Mouse (Mus musculus) layer of hippocampus, postnatal 10 days (tissue): ENCODE measurements around the gene Fance. TPM values are rescaled to one million over a fixed set of nuclear protein-coding genes. Genes with fewer than 3 reads are reported as not detected.
"Not testable (repeated sequence)": the region's sequence is repeated elsewhere in the genome, so short reads cannot be mapped to it uniquely, and the experiment has no call there.

Experiments
- DNase-seq, 2 experiments: peaks; one replicate each; pipeline ENCODE4 v3.0.0; 2021; ENCODE audit warnings: low spot score in 2 of 2
- total RNA-seq, 2 experiments: library from RNA; stranded (reverse); gene quantifications; 2 replicates each; pipeline ENCODE4 v1.2.3; 2021

Fance gene
- total RNA-seq, 2 experiments from 2014 or later = 26.0 to 36.2 TPM

DNA sequence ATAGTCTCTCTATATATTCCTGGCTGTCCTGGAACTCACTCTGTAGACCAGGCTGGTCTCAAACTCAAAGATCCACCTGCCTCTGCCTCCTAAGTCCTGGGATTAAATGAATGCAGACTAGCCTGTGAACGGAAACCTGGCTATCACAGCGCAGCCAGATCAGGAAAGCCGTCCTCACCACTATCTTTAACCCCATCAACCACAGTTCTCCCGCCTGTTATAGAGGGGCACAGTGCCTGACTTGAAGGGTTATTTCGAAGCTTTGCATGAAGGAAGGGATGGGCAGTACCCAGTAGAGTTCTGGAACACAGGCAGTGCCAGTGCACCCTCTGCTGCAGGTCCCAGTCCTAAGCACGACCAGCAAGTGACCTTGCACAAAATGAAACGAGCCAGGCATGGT lies 22.0 kb upstream of the Fance start:
- no peak for DNase-seq

DNA sequence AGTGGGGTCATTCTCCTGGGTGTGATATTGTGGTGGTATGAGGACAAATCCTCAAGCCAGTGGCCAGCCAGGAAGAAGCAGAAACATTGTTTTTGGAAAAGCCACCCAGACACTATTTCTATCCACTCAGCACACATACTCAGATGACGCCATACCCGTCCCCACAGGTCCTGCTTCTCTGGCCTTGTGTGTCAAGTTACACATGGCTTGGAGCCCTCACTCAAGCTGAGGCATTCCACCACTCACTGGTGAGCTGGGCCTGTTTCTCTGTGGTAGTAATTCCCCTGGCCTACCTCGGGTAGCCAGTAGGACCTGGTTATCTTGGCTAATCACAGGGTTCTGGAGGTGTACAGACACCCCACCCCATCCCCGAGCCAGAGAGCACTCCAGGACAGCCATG lies 19.6 kb upstream of the Fance start:
- no peak for DNase-seq

DNA sequence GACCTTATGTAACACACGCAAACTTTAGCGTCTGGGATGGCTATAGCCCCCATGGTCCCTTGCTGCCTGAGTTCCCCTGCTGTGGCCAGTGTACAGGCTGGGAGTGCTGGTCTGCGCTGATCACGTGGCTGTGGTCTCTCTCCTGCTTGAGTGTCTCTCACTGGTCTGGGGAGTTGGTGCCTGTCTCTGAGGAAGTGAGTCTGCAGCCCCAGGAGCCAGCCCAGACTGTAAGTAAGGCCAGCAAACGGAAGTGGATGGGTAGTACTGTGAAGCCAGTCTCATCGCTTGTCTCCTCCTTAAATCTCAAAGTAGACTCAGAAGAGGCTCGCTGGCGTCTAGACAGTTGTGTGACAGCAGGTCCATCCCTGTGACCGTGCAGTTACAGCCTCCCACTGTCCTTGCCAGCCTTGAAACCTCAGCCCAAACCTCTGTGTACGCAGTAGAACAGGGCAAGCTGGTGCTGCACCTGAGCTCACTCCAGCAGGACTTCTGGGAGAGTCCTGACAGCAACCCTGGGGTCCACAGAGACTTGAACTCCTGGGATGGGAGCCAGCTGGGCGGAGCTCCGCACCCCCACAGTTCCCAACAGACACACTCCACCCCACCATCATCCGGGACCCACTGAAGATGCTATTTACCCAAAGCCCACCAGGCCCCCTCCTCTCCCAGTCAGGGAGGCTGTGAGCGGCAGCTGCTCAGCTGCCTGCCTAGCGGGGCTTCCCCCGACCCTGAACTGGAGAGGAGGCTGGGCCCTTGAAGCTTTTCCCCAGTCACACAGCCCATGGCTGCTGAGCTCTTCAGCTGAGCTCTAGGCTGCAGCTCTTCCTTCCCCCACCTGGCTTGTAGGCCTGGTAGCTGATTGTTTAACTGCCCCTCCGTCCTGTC lies 18.6 kb upstream of the Fance start:
- no peak for DNase-seq

DNA sequence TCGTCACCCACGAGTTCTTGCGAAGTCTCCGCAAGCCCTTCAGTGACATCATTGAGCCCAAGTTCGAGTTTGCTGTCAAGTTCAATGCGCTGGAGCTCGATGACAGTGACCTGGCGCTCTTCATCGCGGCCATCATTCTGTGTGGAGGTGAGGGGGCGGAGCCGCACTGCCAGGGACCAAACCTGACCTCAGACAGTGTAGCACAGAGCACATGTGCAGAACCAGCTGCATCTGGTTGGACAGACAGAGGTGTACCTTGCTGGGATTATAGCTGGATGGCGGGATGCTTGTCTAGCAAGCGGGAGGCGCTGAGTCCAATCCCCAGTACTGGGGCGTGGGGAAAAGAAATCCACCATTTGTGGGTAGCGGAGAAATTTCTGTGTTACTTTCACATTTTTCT lies 14.4 kb upstream of the Fance start:
- DNase-seq = no peak

DNA sequence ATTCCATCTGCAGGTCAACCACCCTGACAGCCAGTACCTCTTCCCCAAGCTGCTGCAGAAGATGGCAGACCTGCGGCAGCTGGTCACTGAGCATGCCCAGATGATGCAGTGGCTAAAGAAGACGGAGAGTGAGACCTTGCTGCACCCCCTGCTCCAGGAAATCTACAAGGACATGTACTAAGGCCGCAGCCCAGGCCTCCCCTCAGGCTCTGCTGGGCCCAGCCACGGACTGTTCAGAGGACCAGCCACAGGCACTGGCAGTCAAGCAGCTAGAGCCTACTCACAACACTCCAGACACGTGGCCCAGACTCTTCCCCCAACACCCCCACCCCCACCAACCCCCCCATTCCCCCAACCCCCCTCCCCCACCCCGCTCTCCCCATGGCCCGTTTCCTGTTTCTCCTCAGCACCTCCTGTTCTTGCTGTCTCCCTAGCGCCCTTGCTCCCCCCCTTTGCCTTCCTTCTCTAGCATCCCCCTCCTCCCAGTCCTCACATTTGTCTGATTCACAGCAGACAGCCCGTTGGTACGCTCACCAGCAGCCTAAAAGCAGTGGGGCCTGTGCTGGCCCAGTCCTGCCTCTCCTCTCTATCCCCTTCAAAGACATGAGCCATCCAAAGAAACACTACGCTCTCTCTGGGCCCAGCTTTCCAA lies 13.5 kb upstream of the Fance start:
- DNase-seq = no peak

DNA sequence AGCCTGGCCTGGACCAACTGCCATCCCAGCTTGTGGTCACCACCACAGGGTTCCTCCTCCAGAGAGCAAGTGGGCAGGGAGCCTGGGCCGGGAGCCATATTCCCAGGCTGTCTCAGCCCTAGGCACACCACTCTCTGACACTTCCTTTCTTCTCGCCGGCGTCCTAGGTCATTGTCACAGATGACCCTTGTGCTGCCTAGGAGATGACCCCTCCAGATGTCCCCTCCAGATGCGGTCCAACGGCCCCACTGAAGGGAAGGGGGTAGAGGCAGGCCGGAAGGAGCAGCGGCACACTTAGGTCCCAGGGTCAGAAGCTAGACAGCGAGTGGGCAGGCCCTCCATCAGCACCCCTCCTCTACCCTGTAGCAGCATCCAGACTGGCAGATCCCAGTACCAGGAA lies 13.0 kb upstream of the Fance start:
- no peak for DNase-seq

DNA sequence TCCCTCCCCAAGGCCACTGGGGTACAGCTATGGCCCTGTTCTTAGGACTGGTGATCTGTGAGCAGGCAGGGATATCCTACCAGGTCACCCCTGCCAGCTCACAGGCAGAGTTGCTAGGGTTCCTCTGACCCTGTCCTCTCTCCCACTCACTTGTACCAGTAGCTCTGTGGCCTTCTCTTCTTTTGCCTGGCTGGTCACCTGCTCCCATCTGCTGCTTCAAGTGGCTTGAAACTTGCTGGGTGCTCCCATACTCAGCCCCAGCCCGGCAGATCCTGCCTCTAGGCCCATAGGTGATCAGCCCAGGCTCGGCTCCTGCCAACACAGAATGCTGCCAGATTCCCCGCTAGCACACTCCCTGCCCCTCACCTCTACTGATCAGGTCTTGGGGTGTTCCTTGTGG lies 12.5 kb upstream of the Fance start:
- DNase-seq = no peak

DNA sequence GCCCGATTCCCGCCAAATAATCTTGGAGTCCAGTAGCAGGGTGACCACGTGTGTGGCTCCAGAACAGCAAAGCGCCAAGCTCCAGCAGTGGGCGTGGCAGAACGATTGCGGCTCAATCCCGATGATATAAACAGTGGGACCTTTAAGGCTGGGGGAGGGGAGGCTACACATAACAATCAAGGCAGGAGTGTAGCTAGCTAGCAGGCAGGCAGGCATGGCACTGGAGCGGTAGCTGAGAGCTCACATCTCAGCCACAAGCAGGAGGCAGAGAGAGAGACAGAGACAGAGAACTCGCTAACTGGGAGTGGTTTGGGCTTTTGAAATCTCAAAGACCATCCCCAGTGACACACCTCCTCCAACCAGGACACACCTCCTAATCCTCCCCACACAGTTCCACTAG lies 8.1 kb upstream of the Fance start:
- no peak for DNase-seq

DNA sequence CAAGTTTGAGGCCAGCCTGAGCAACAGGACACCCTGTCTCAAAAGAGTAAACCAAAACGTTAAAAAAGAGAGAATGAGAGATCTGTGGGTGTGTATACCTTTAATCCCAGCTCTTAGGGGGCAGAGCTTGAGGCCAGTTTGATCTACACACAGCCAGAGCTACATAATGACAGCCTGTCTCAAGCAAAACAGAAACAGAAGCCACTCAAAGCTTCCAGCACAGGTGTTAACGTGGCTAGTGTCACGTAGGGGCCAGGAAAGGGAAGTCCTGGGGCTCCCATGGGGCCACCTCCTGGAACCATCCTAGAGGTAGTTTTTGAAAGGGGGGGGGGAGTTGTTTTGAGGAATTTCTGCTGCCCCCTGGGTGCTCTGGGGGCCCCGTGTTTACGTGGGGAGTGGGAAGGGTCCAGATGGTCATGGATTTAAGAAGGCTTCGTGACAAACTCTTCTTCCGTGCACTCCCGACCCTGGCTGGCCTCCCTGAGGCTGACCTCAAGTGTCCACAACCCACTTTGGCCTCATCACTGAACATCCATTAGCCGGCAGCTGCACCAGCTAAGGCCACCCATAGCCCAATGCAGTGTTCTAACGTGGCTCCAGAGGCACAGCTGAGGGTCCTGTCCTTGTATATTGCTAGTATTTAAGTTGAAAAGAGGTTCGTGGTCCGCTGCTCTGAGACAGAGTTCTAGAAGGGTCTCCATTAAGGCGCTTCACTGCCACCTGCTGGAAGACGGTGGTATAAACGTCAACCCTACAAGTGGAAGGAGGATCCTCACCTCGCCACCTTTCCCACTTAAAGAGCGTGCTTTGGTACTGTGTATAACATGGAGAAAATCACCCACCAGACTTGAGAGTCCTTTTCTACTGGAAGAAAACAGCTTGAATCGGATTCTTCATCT lies 4.8 kb upstream of the Fance start:
- DNase-seq = peak; percentile 94

DNA sequence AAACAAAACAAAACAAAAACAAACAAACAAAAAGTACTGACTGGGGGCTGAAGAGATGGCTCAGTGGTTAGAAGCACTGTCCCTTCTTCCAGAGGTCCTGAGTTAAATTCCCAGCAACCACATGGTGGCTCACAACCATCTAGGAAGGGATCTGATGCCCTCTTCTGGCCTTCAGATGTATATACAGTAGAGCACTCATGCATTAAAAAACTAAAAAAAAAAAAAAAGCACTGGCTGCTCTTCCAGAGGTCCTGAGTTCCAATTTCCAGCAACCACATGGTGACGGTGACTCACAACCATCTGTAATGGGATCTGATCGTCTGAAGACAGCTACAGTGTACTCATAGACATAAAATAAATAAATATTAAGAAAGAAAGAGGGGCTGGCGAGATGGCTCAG lies 2.5 kb upstream of the Fance start:
- DNase-seq = no peak

DNA sequence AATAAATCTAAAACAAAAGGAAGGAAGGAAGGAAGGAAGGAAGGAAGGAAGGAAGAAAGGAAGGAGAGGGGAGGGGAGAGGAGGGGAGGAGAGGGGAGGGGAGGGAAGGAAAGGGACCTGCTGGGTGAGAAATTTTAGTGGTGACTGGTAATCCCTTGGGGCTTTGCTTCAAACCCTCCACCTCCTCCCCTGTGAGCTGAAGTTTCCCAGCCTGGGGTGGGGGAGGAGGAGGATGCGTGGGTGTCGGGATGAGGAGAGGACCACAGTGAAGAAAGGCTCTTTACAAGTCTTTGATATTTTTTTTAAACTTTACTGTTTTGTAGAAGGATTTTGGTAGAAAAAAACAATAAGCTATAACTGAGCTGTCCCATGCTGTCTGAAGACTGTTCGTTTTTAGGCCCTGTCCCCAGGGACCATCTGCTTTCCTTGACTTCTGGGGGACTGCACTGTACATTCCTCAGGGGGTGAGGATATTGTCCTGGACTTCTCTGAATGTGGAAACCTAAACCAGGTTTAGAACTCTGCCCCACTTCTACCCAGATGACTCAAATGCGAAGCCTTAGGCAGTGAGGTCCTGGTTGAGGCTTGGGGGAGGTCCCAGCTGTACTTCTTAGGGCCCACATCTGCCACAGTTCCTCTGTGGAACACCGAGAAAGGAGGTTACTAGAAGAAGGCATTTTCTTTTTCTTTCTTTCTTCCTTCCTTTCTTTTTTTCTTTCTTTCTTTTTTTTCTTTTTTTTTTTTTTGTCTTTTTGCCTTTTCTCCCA lies 1.8 kb upstream of the Fance start:
- no peak for DNase-seq

DNA sequence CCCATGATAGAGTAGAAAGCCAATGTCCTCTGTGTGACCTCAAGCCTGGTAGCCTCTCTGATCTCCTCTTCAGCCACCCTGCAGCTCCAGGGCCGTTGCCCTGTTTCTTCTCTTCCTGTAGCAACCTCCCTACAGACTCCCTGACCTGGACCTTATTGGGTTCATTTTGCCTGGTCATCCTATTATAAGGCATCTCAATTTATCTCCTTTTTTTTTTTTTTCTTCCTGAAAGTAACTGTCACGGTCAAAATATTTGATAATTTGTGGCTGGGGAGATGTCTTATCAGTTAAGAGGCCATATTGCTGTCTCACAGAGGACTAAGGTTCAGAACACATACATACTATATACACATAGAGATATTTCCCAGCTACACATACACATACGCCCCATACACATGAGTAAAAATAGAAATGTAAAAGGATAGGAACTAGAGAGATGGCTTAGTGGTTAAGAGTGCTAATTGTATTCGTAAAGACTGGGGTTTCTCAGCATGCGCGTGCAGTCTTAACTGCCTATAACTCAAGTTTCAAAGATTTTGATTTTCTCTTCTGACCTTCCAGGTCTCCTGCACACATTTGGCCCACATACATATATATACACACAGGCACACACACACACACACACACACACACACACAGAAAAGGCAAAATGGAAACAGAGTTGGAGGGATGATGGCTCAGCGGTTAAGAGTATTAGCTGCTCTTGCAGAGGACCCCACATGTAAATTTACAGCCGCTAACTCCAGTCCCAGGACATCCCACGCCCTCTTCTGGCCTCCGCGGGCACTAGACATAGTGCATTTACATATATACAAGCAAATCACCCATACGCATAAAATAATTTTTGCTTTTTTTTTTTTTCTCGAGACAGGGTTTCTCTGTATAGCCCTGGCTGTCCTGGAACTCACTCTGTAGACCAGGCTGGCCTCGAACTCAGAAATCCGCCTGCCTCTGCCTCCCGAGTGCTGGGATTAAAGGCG lies 797 bp upstream of the Fance start:
- DNase-seq = no peak

DNA sequence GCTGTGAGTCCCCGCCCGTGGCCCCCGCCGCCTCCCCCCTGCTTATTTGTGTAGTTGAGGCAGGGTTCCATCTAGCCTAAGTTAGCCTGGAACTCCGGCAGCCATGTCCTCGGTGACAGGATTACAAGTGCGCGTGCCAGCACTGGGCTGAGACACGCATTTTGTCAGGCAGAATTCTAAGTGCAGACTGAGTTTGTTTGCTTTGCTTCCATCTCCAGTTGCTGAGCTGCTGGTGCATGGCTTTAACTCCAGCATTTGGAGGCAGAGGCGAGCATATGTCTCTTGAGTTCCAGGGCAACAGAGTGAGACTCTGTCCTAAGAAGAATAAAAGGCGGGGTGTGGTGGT lies 534 bp downstream of the Fance start:
- no peak for DNase-seq

DNA sequence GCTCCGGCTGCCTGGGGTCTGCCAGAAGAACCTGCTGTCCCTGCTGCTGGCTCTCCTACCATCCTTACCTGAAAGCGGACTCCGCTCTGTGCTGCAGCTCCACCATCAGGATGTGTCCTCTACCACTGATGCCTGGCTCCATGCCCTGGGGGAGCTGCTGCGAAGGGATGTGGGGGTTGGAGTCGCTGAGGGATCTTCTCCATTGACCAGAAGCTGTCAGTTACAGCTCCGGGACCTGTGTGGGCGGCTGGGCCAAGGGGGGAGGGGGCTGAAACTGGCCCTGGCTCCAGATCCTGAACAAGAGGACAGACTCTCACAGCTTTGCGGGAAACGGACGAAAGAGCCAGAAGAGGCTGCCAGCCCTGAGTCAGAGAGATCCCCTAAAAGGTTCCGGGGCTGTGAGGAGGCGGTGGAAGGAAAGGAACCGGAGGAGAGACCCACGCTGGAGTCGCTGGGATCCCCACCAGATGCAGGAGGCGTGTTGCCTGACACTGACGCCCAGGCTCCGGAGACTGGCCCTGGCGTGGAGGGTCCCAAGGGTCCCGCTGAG lies 2.4 kb downstream of the Fance start:
- DNase-seq = no peak

DNA sequence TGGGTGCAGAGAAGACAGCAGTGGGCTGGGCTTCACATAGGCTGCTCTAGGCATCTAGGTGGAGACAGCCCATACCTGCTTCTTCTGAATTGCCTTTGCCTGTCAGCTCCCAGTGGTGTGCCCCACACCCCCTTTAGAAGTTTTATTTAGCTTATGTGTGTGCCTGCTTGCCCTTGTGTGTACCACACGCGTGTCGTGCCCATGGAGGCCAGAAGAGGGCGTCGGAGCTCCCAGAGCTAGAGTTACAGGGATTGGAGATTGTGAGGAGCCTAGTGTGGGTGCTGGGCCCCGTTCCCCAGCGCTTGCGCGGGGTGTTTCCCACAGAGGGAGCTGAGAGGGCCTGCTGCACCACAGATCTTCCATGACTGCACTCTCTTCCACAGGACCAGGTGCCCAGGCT lies 3.2 kb downstream of the Fance start:
- no peak for DNase-seq

DNA sequence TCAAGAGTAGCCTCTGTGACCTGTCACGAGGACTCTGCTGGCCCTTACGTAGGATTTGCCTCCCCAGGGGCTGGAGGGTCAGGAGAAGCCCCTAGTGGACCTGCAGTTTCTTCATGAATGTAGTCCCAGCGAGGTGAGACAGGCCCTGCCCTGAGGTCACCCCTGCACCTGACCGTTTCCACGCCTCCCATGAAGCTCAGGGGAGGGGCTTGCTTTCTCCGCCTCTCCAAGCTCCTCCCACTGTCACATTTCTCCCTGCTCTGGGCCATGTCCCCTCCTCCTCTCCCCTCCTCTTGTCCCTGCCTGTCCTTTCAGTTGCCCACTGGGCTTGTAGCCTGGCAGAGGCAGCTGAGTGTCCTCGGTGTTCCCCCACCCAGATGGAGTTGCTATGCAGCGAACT lies 3.8 kb downstream of the Fance start:
- no peak for DNase-seq

DNA sequence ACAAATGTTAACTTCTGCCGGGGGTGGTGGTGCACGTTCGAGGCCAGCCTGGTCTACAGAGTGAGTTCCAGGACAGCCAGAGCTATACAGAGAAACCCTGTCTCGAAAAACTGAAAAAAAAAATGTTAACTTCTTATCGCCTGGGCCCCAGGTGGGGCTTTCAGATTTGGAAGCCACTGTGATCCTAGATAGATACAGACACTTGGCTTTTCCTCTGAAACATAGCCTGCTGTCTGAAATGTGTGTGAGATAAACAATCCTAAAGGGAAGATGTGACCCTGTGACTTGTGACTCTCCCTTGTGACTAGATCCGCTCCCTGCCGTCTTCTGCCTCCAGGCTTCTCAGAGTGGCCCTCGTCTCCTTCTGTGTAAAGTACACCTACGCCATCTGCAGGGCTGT lies 4.4 kb downstream of the Fance start:
- DNase-seq = no peak

DNA sequence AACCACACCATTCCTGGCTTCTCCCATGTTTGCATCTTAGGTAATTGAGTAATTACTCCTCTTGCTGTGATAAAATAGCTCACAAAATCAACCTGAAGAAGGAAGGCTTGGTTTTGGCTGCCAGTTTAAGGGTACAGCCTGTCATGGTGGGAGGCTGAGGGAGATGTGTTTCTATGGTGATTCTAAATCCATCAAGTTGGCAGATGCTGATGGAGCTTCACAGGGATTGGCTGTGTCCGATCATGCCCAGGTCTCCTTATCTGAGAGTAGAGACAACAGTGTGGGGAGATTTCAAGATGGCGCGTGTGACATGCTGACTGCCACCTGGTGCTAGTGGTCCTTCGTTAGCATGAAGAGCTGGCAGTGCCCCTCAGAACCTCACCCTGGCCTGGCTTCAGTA lies 8.4 kb downstream of the Fance start:
- DNase-seq = no peak

DNA sequence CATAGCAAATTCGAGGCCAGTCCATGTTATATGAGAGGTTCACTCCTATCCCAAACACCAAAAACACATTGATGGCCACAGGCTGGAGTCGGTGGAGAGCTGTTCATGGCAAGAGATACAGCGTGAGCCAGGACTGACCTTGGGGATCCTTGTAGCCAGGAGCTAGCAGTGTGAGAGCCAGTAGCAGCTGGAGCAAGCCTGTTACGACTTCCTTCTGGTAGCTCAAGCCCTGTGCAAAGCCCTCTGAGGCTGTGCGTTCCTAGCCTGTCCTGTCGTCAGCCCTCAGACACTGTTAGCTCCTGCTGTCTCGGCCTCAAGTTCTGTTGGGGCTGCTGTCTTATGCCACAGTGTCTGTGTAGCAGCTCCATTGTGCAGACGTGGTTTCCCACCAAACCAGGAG lies 10.5 kb downstream of the Fance start:
- no peak for DNase-seq

DNA sequence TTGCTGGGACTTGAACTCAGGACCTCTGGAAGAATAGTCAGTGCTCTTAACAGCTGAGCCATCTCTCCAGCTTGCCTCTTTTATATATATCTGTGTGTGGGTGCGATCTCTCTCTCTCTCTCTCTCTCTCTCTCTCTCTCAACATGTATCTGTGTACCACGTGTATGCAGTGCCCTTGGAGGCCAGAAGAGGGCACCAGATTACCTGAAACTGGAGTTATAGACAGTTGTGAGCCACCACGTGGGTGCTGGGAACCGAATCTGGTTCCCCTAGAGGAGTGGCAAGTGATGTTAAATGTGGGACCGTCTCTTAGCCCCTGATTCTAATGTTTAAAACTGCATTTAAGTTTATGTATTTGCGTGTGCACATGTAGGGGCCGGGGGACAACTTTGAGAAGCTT lies 11.1 kb downstream of the Fance start:
- not testable (repeated sequence) for DNase-seq
